Mouse (Mus musculus) hindbrain, embryonic 16.5 days (tissue): ENCODE measurements around the gene Olfr353. TPM values are rescaled to one million over a fixed set of nuclear protein-coding genes. Genes with fewer than 3 reads are reported as not detected.

Experiments used
- polyA plus RNA-seq: library from polyadenylated mRNA; unstranded; fragments of >200 nt; fragmentation: Nextera tagmentation; extraction: Ambion mirVana; gene quantifications from 2 replicates; pipeline ENCODE4 v1.2.1, GENCODE M21; 2015

Gene Olfr353
- polyA plus RNA-seq, 1 experiment from 2014 or later, result not detected

Other genes with a start within 250 kb of the Olfr353 start
- not detected in 2 replicates for gene Olfr346, start 207.1 kb downstream of the Olfr353 start, polyA plus RNA-seq
- not detected in 2 replicates for gene Olfr347, start 161.0 kb downstream of the Olfr353 start, polyA plus RNA-seq
- not detected in 2 replicates for gene Olfr348, start 108.7 kb downstream of the Olfr353 start, polyA plus RNA-seq
- not detected in 2 replicates for gene Olfr50, start 102.4 kb downstream of the Olfr353 start, polyA plus RNA-seq
- not detected in 2 replicates for gene Olfr3, start 75.9 kb downstream of the Olfr353 start, polyA plus RNA-seq
- not detected in 2 replicates for gene Olfr350, start 46.6 kb downstream of the Olfr353 start, polyA plus RNA-seq
- not detected in 2 replicates for gene Olfr351, start 30.3 kb downstream of the Olfr353 start, polyA plus RNA-seq
- gene Olfr352, start 24.5 kb downstream of the Olfr353 start, polyA plus RNA-seq, result not detected in 2 replicates
- gene Olfr354, start 12.7 kb upstream of the Olfr353 start, polyA plus RNA-seq, result not detected in 2 replicates
- gene Olfr355, start 36.0 kb upstream of the Olfr353 start, polyA plus RNA-seq, result not detected in 2 replicates
- not detected in 2 replicates for gene Olfr356, start 44.2 kb upstream of the Olfr353 start, polyA plus RNA-seq
- gene Olfr357, start 100.9 kb upstream of the Olfr353 start, polyA plus RNA-seq, result not detected in 2 replicates
- not detected in 2 replicates for gene Olfr358, start 116.4 kb upstream of the Olfr353 start, polyA plus RNA-seq
- gene Olfr360, start 172.8 kb upstream of the Olfr353 start, polyA plus RNA-seq, result not detected in 2 replicates
- not detected in 2 replicates for gene Olfr361, start 196.4 kb upstream of the Olfr353 start, polyA plus RNA-seq
- not detected in 2 replicates for gene Olfr362, start 225.0 kb upstream of the Olfr353 start, polyA plus RNA-seq
- not detected in 2 replicates for gene Olfr364-ps1, start 246.4 kb upstream of the Olfr353 start, polyA plus RNA-seq